Mouse (Mus musculus): ENCODE results near the gene Fancl.
A peak's percentile ranks its signal among the peaks of the same experiment; 100 is the strongest.

Fancl gene

DNA sequence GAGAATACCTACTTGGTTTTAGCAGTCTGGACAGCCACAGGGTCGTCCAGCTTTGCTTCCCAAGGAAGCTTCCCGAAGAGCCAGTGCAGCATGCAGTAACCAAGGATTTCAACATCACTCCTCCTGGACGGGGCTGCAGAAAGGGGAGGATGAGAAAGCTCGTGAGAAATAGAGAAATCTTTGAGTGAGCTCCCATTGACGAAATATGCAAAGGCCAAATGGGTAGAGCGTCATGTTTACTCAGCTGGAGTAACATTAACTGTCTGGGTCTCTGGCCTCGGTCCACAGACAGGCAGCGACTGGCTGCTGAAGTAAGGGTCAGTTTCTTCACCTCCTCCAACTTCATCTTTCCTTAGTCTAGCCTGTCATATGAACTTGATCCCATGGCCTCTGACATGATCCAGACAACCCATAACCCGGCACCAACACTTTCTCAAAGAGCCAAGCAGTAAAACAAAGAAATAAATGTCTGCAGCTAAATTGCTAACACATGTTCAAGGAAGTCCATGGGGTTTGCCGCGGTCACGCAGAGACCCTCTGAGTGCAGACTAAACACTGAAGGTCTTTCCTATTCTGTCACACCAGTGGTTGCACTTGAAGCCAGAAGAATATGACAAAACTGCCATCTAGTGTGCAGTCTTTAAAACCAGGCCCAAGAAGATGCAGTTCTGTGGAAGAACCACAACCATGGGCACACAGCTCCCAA, 104.0 kb downstream of the Fancl start:
- peak; percentile 37 to 45 for DNase-seq (ENCODE audit: low spot score in 2 of 2)

DNA sequence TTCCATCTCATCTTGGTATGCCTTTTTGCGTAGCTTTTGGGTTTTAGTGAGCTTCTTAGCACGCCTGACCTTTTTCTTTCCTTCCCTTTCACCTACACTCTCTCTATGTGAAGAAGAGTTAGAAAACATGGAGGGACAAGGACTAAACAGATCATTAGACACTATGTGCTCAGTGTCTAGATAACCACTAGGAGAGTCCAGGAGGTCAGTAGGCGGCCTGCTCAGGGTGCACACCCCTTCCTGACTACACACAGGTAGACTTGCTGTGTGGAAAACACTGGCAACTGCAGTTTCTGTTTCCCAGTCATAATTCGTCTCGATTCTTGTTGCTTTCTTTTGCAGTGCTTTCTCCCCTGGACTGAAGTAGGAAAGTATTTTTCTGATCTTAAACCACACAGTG, 110.0 kb downstream of the Fancl start:
- no peak for DNase-seq (ENCODE audit: low spot score in 2 of 2)

DNA sequence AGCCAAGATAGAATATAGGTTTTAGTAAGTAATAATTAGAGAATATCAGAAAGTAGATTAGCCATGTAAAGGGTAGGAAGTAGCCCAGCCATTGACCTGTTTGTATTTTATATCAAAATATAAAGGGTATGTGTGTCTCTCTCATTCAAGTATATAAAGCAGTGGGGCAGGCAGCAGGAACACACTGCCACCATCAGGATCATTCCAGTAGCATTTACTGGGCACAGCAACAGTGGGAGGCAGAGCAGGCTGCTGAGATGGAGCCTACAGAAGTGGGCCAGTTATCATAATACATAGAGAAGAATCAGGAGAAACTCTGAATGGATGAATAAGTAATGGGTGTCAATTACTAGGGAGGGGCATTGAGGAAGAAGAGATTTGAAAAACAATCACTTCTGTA, 127.7 kb downstream of the Fancl start:
- no peak for DNase-seq (ENCODE audit: low spot score in 2 of 2)

DNA sequence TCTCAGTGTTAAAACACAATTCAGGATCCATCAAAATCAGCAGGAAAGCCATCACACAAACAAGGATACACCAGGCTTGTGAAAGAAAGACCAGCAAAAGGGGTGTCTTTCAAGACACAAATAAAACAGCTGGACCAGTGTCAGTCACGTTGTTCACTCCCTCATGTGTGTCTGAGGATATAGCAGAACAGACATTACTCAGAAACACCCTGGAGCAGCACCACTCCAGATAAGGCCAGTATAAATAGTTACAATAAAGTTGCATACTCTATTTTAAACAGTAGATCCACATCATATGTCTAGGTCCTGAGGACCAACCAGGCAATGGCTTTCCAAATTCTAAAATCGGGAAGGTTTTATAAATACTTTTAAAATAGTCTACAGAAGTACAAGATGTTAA, 130.2 kb downstream of the Fancl start:
- DNase-seq (ENCODE audit: low spot score in 2 of 2): no peak

DNA sequence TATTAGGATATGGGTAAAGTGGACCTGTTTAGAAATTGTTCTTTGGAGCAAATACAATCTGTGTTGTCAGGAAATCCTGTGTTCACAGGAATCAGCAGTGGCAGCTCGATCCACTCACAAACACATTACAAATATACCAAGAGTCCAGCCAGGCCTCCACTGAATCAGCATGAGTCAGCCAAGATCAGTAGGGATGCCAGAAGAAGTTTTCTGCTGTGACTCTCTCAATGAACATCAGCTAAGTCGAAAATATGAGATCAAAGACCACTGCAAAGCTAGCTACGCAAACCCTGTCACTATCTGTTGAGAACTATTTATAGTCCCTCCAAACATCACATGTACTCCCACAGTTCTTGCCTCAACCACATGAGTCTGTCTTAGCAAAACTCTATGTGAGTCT, 133.1 kb downstream of the Fancl start:
- DNase-seq (ENCODE audit: low spot score in 2 of 2): no peak
